Mouse (Mus musculus): ENCODE measurements around the gene Stxbp2. TPM values are rescaled to one million over a fixed set of nuclear protein-coding genes. Genes with fewer than 3 reads are reported as not detected.

Gene Stxbp2
- polyA plus RNA-seq, 1 experiment from 2014 or later: 27.9 TPM

GRCm38 (mm10) chr8:3679236-3679635 is 48.5 kb downstream of the Stxbp2 start:
- Histone ChIP-seq H3K4me3 (ENCODE audit: low read depth, low read length) (no peak overlapping the region), H3K36me3 (ENCODE audit: control insufficient read depth, insufficient read depth, low read length) (peaks cover 13% of the 10 kb centered on the region), H3K9me3 (ENCODE audit: control insufficient read depth, low read length) (no peaks in the 10 kb centered on the region; the same call in 1 of the 2 replicates), H3K9ac (ENCODE audit: low read length) (no peak overlapping the region), H3K27me3 (ENCODE audit: control insufficient read depth, insufficient read depth, low read length) (no peaks in the 10 kb centered on the region), H3K27ac (replicated peaks; ENCODE audit: low read depth, low read length) (no peak overlapping the region), H3K4me1 (ENCODE audit: control insufficient read depth, insufficient read depth, low read length) (0 out of 2 replicates have a peak, but pooled peaks cover 7% of the 10 kb centered on the region), H3K4me2 (ENCODE audit: low read depth, severe bottlenecking) (no peak overlapping the region)
- no peak for ATAC-seq (ENCODE audit: insufficient number of reproducible peaks, low FRiP score, low TSS enrichment, low read depth)
- 96% methylated on average over 23 of the region's 23 CpGs for WGBS
- DNase-seq (ENCODE audit: low spot score): no peak

GRCm38 (mm10) chr8:3679656-3680055 is 48.9 kb downstream of the Stxbp2 start:
- no peak overlapping the region for H3K9ac ChIP-seq (ENCODE audit: low read length)
- no peak overlapping the region for H3K27ac ChIP-seq (replicated peaks; ENCODE audit: low read depth, low read length)
- 0 out of 2 replicates have a peak, but pooled peaks cover 7% of the 10 kb centered on the region for H3K4me1 ChIP-seq (ENCODE audit: control insufficient read depth, insufficient read depth, low read length)
- H3K4me3 ChIP-seq (ENCODE audit: low read depth, low read length): no peak overlapping the region
- no peak overlapping the region for H3K4me2 ChIP-seq (ENCODE audit: low read depth, severe bottlenecking)
- no peaks in the 10 kb centered on the region for H3K27me3 ChIP-seq (ENCODE audit: control insufficient read depth, insufficient read depth, low read length)
- no peak for DNase-seq (ENCODE audit: low spot score)
- H3K9me3 ChIP-seq (ENCODE audit: control insufficient read depth, low read length): no peaks in the 10 kb centered on the region; the same call in 1 of the 2 replicates
- peaks cover 13% of the 10 kb centered on the region for H3K36me3 ChIP-seq (ENCODE audit: control insufficient read depth, insufficient read depth, low read length)
- 97% methylated on average over 5 of the region's 5 CpGs for WGBS
- ATAC-seq (ENCODE audit: insufficient number of reproducible peaks, low FRiP score, low TSS enrichment, low read depth): no peak

GRCm38 (mm10) chr8:3682435-3682834 is 51.7 kb downstream of the Stxbp2 start:
- peaks cover 3% of the 10 kb centered on the region; the same call in 1 of the 2 replicates for H3K9me3 ChIP-seq (ENCODE audit: control insufficient read depth, low read length)
- H3K27ac ChIP-seq (replicated peaks; ENCODE audit: low read depth, low read length): no peak overlapping the region
- WGBS: 86% methylated on average over 5 of the region's 5 CpGs
- H3K4me3 ChIP-seq (ENCODE audit: low read depth, low read length): no peak overlapping the region
- no peak for DNase-seq (ENCODE audit: low spot score)
- H3K36me3 ChIP-seq (ENCODE audit: control insufficient read depth, insufficient read depth, low read length): peaks cover 13% of the 10 kb centered on the region
- 0 out of 2 replicates have a peak, but pooled peaks cover 3% of the 10 kb centered on the region for H3K4me1 ChIP-seq (ENCODE audit: control insufficient read depth, insufficient read depth, low read length)
- no peak overlapping the region for H3K4me2 ChIP-seq (ENCODE audit: low read depth, severe bottlenecking)
- H3K27me3 ChIP-seq (ENCODE audit: control insufficient read depth, insufficient read depth, low read length): no peaks in the 10 kb centered on the region
- no peak overlapping the region for H3K9ac ChIP-seq (ENCODE audit: low read length)
- ATAC-seq (ENCODE audit: insufficient number of reproducible peaks, low FRiP score, low TSS enrichment, low read depth): no peak

GRCm38 (mm10) chr8:3683408-3684176 is 52.8 kb downstream of the Stxbp2 start:
- no peak for ATAC-seq (ENCODE audit: insufficient number of reproducible peaks, low FRiP score, low TSS enrichment, low read depth)
- no peak overlapping the region for H3K9ac ChIP-seq (ENCODE audit: low read length)
- no peak for DNase-seq (ENCODE audit: low spot score)
- H3K9me3 ChIP-seq (ENCODE audit: control insufficient read depth, low read length): peaks cover 3% of the 10 kb centered on the region; the same call in 1 of the 2 replicates
- no peak overlapping the region for H3K4me2 ChIP-seq (ENCODE audit: low read depth, severe bottlenecking)
- WGBS: 81% methylated on average over 6 of the region's 6 CpGs
- no peaks in the 10 kb centered on the region for H3K27me3 ChIP-seq (ENCODE audit: control insufficient read depth, insufficient read depth, low read length)
- peaks cover 13% of the 10 kb centered on the region for H3K36me3 ChIP-seq (ENCODE audit: control insufficient read depth, insufficient read depth, low read length)
- no peaks in the 10 kb centered on the region for H3K4me1 ChIP-seq (ENCODE audit: control insufficient read depth, insufficient read depth, low read length)
- no peak overlapping the region for H3K27ac ChIP-seq (replicated peaks; ENCODE audit: low read depth, low read length)
- H3K4me3 ChIP-seq (ENCODE audit: low read depth, low read length): no peak overlapping the region

- ATAC-seq (ENCODE audit: insufficient number of reproducible peaks, low FRiP score, low TSS enrichment, low read depth) (0 out of 2 replicates have a peak, but pooled peaks have one; percentile 33), DNase-seq (ENCODE audit: low spot score) (no peak)
- Histone ChIP-seq H3K27me3 (ENCODE audit: control insufficient read depth, insufficient read depth, low read length) (no peaks in the 10 kb centered on the region), H3K27ac (replicated peaks; ENCODE audit: low read depth, low read length) (no peak overlapping the region), H3K9me3 (ENCODE audit: control insufficient read depth, low read length) (peaks cover 3% of the 10 kb centered on the region; the same call in 1 of the 2 replicates), H3K4me1 (ENCODE audit: control insufficient read depth, insufficient read depth, low read length) (no peaks in the 10 kb centered on the region), H3K36me3 (ENCODE audit: control insufficient read depth, insufficient read depth, low read length) (peaks cover 6% of the 10 kb centered on the region), H3K4me2 (ENCODE audit: low read depth, severe bottlenecking) (no peak overlapping the region), H3K9ac (ENCODE audit: low read length) (no peak overlapping the region), H3K4me3 (ENCODE audit: low read depth, low read length) (no peak overlapping the region)
Observed at GRCm38 (mm10) chr8:3684530-3684929, 53.8 kb downstream of the Stxbp2 start.

- DNase-seq (ENCODE audit: low spot score): no peak
Observed at GRCm38 (mm10) chr8:3685422-3685821, 54.7 kb downstream of the Stxbp2 start.

GRCm38 (mm10) chr8:3687537-3687936 is 56.8 kb downstream of the Stxbp2 start:
- ATAC-seq (ENCODE audit: insufficient number of reproducible peaks, low FRiP score, low TSS enrichment, low read depth) (no peak), DNase-seq (ENCODE audit: low spot score) (no peak)
- WGBS: 76% methylated on average over 6 of the region's 6 CpGs
- Histone ChIP-seq H3K4me3 (ENCODE audit: low read depth, low read length) (no peak overlapping the region), H3K4me2 (ENCODE audit: low read depth, severe bottlenecking) (no peak overlapping the region), H3K36me3 (ENCODE audit: control insufficient read depth, insufficient read depth, low read length) (no peaks in the 10 kb centered on the region), H3K27ac (replicated peaks; ENCODE audit: low read depth, low read length) (no peak overlapping the region), H3K9me3 (ENCODE audit: control insufficient read depth, low read length) (peaks cover 3% of the 10 kb centered on the region; the same call in 1 of the 2 replicates), H3K4me1 (ENCODE audit: control insufficient read depth, insufficient read depth, low read length) (no peaks in the 10 kb centered on the region), H3K9ac (ENCODE audit: low read length) (no peak overlapping the region), H3K27me3 (ENCODE audit: control insufficient read depth, insufficient read depth, low read length) (no peaks in the 10 kb centered on the region)

More at GRCm38 (mm10) chr8:3685422-3685821, 54.7 kb downstream of the Stxbp2 start:
- H3K4me2 ChIP-seq (ENCODE audit: low read depth, severe bottlenecking): no peak overlapping the region
- WGBS: 65% methylated on average over 5 of the region's 5 CpGs
- H3K36me3 ChIP-seq (ENCODE audit: control insufficient read depth, insufficient read depth, low read length): no peaks in the 10 kb centered on the region; the same call in 1 of the 2 replicates
- no peak for ATAC-seq (ENCODE audit: insufficient number of reproducible peaks, low FRiP score, low TSS enrichment, low read depth)
- no peak overlapping the region for H3K4me3 ChIP-seq (ENCODE audit: low read depth, low read length)
- no peaks in the 10 kb centered on the region for H3K4me1 ChIP-seq (ENCODE audit: control insufficient read depth, insufficient read depth, low read length)
- H3K9me3 ChIP-seq (ENCODE audit: control insufficient read depth, low read length): peaks cover 3% of the 10 kb centered on the region; the same call in 1 of the 2 replicates
- H3K9ac ChIP-seq (ENCODE audit: low read length): no peak overlapping the region
- H3K27me3 ChIP-seq (ENCODE audit: control insufficient read depth, insufficient read depth, low read length): no peaks in the 10 kb centered on the region
- H3K27ac ChIP-seq (replicated peaks; ENCODE audit: low read depth, low read length): no peak overlapping the region

GRCm38 (mm10) chr8:3690774-3691173 is 60.0 kb downstream of the Stxbp2 start:
- H3K36me3 ChIP-seq (ENCODE audit: control insufficient read depth, insufficient read depth, low read length): no peaks in the 10 kb centered on the region
- H3K4me2 ChIP-seq (ENCODE audit: low read depth, severe bottlenecking): no peak overlapping the region
- ATAC-seq (ENCODE audit: insufficient number of reproducible peaks, low FRiP score, low TSS enrichment, low read depth) (no peak), DNase-seq (ENCODE audit: low spot score) (no peak)
- no peak overlapping the region for H3K9ac ChIP-seq (ENCODE audit: low read length)
- H3K4me3 ChIP-seq (ENCODE audit: low read depth, low read length): no peak overlapping the region
- WGBS: 85% methylated on average over 3 of the region's 3 CpGs
- no peak overlapping the region for H3K27ac ChIP-seq (replicated peaks; ENCODE audit: low read depth, low read length)
- H3K4me1 ChIP-seq (ENCODE audit: control insufficient read depth, insufficient read depth, low read length): no peaks in the 10 kb centered on the region
- 0 out of 2 replicates have a peak, but pooled peaks cover 3% of the 10 kb centered on the region for H3K9me3 ChIP-seq (ENCODE audit: control insufficient read depth, low read length)
- H3K27me3 ChIP-seq (ENCODE audit: control insufficient read depth, insufficient read depth, low read length): no peaks in the 10 kb centered on the region
